Mouse (Mus musculus): ENCODE measurements around the gene Mettl14. TPM values are rescaled to one million over a fixed set of nuclear protein-coding genes. Genes with fewer than 3 reads are reported as not detected.
A peak's percentile ranks its signal among the peaks of the same experiment; 100 is the strongest.

Gene Mettl14
- polyA plus RNA-seq (2015; fragmentation: Nextera tagmentation; extraction: Ambion mirVana), result 28.7 and 29.2 TPM in 2 replicates

- peaks cover 13% of the 10 kb centered on the region for H3K36me3 ChIP-seq
- H3K4me1 ChIP-seq, result peaks cover 10% of the 10 kb centered on the region; the same call in 1 of the 2 replicates
- ATAC-seq (ENCODE audit: insufficient number of reproducible peaks, insufficient read depth, low FRiP score, low TSS enrichment, low read depth), result peak; percentile 98
- H3K4me3 ChIP-seq, result peak within 1 kb of the TSS; percentile 71
- H3K9ac ChIP-seq, result peak within 1 kb of the TSS; percentile 78
- H3K27ac ChIP-seq, result peak within 1 kb of the TSS; percentile 85
- H3K4me2 ChIP-seq, result peak within 1 kb of the TSS; percentile 69
- WGBS, result under 1% methylated on average over 41 of the region's 41 CpGs
- H3K27me3 ChIP-seq, result no peaks in the 10 kb centered on the region
- H3K9me3 ChIP-seq, result no peaks in the 10 kb centered on the region
These were observed at the start of gene Mettl14 for GRCm38 (mm10) chr3:123385486-123386156. Gene Mettl14 (minus strand): TSS chr3:123386108.

- H3K9ac ChIP-seq, result no peak overlapping the region
- no peaks in the 10 kb centered on the region for H3K27me3 ChIP-seq
- no peak overlapping the region for H3K27ac ChIP-seq
- H3K36me3 ChIP-seq, result no peaks in the 10 kb centered on the region
- H3K4me2 ChIP-seq, result no peak overlapping the region
- 68% methylated on average over 3 of the region's 3 CpGs for WGBS
- H3K9me3 ChIP-seq, result no peaks in the 10 kb centered on the region
- ATAC-seq (ENCODE audit: insufficient number of reproducible peaks, insufficient read depth, low FRiP score, low TSS enrichment, low read depth), result no peak
- no peaks in the 10 kb centered on the region for H3K4me1 ChIP-seq
- no peak overlapping the region for H3K4me3 ChIP-seq
These were observed 47.5 kb upstream of the Mettl14 start for GRCm38 (mm10) chr3:123433362-123433761.

GRCm38 (mm10) chr3:123431951-123432674 lies 46.2 kb upstream of the Mettl14 start:
- Histone ChIP-seq H3K4me2 (no peak overlapping the region), H3K9ac (no peak overlapping the region), H3K9me3 (no peaks in the 10 kb centered on the region), H3K4me3 (no peak overlapping the region), H3K36me3 (no peaks in the 10 kb centered on the region), H3K27ac (no peak overlapping the region), H3K27me3 (no peaks in the 10 kb centered on the region), H3K4me1 (no peaks in the 10 kb centered on the region)
- WGBS, result 67% methylated on average over 5 of the region's 5 CpGs
- no peak for ATAC-seq (ENCODE audit: insufficient number of reproducible peaks, insufficient read depth, low FRiP score, low TSS enrichment, low read depth)

- WGBS, result 80% methylated on average over 22 of the region's 22 CpGs
- Histone ChIP-seq H3K36me3 (no peaks in the 10 kb centered on the region), H3K4me3 (no peak overlapping the region), H3K27ac (no peak overlapping the region), H3K4me2 (no peak overlapping the region), H3K9me3 (no peaks in the 10 kb centered on the region), H3K4me1 (no peaks in the 10 kb centered on the region), H3K9ac (no peak overlapping the region), H3K27me3 (no peaks in the 10 kb centered on the region)
- ATAC-seq (ENCODE audit: insufficient number of reproducible peaks, insufficient read depth, low FRiP score, low TSS enrichment, low read depth), result no peak
These were observed 43.9 kb upstream of the Mettl14 start for GRCm38 (mm10) chr3:123429597-123430458.

- Histone ChIP-seq H3K27ac (no peak overlapping the region), H3K36me3 (no peaks in the 10 kb centered on the region), H3K27me3 (no peaks in the 10 kb centered on the region), H3K4me3 (no peak overlapping the region), H3K9ac (no peak overlapping the region), H3K9me3 (peaks cover 3% of the 10 kb centered on the region; the same call in 1 of the 2 replicates), H3K4me2 (no peak overlapping the region), H3K4me1 (no peaks in the 10 kb centered on the region)
- no peak for ATAC-seq (ENCODE audit: insufficient number of reproducible peaks, insufficient read depth, low FRiP score, low TSS enrichment, low read depth)
- 49% methylated on average over 4 of the region's 4 CpGs for WGBS
These were observed 42.1 kb upstream of the Mettl14 start for GRCm38 (mm10) chr3:123428005-123428404.

GRCm38 (mm10) chr3:123425647-123426046 lies 39.7 kb upstream of the Mettl14 start:
- no peak overlapping the region for H3K4me3 ChIP-seq
- ATAC-seq (ENCODE audit: insufficient number of reproducible peaks, insufficient read depth, low FRiP score, low TSS enrichment, low read depth), result no peak

GRCm38 (mm10) chr3:123413173-123413572 lies 27.3 kb upstream of the Mettl14 start:
- ATAC-seq (ENCODE audit: insufficient number of reproducible peaks, insufficient read depth, low FRiP score, low TSS enrichment, low read depth), result no peak
- WGBS, result 60% methylated on average over 5 of the region's 5 CpGs

More at GRCm38 (mm10) chr3:123425647-123426046, 39.7 kb upstream of the Mettl14 start:
- WGBS, result 58% methylated on average over 2 of the region's 2 CpGs
- H3K36me3 ChIP-seq, result no peaks in the 10 kb centered on the region
- H3K4me1 ChIP-seq, result no peaks in the 10 kb centered on the region
- no peak overlapping the region for H3K27ac ChIP-seq
- peaks cover 3% of the 10 kb centered on the region; the same call in 1 of the 2 replicates for H3K9me3 ChIP-seq
- no peak overlapping the region for H3K9ac ChIP-seq
- no peak overlapping the region for H3K4me2 ChIP-seq
- no peaks in the 10 kb centered on the region for H3K27me3 ChIP-seq

GRCm38 (mm10) chr3:123411821-123412578 lies 26.1 kb upstream of the Mettl14 start:
- no peaks in the 10 kb centered on the region for H3K27me3 ChIP-seq
- H3K27ac ChIP-seq, result no peak overlapping the region
- 80% methylated on average over 6 of the region's 6 CpGs for WGBS
- H3K9ac ChIP-seq, result no peak overlapping the region
- no peaks in the 10 kb centered on the region for H3K36me3 ChIP-seq
- no peak overlapping the region for H3K4me3 ChIP-seq
- no peak overlapping the region for H3K4me2 ChIP-seq
- H3K9me3 ChIP-seq, result 0 out of 2 replicates have a peak, but pooled peaks cover 2% of the 10 kb centered on the region
- no peaks in the 10 kb centered on the region for H3K4me1 ChIP-seq
- no peak for ATAC-seq (ENCODE audit: insufficient number of reproducible peaks, insufficient read depth, low FRiP score, low TSS enrichment, low read depth)

More at GRCm38 (mm10) chr3:123413173-123413572, 27.3 kb upstream of the Mettl14 start:
- Histone ChIP-seq H3K36me3 (no peaks in the 10 kb centered on the region), H3K9ac (no peak overlapping the region), H3K27me3 (no peaks in the 10 kb centered on the region), H3K4me1 (no peaks in the 10 kb centered on the region), H3K9me3 (0 out of 2 replicates have a peak, but pooled peaks cover 2% of the 10 kb centered on the region), H3K4me3 (no peak overlapping the region), H3K27ac (no peak overlapping the region), H3K4me2 (no peak overlapping the region)

GRCm38 (mm10) chr3:123404945-123405344 lies 19.0 kb upstream of the Mettl14 start:
- Histone ChIP-seq H3K9me3 (no peaks in the 10 kb centered on the region), H3K4me3 (no peak overlapping the region), H3K4me2 (no peak overlapping the region), H3K9ac (no peak overlapping the region), H3K27me3 (no peaks in the 10 kb centered on the region), H3K27ac (no peak overlapping the region), H3K36me3 (no peaks in the 10 kb centered on the region), H3K4me1 (no peaks in the 10 kb centered on the region)
- ATAC-seq (ENCODE audit: insufficient number of reproducible peaks, insufficient read depth, low FRiP score, low TSS enrichment, low read depth), result no peak
- 84% methylated on average over 3 of the region's 3 CpGs for WGBS

- H3K9me3 ChIP-seq, result no peaks in the 10 kb centered on the region
- no peaks in the 10 kb centered on the region for H3K36me3 ChIP-seq
- WGBS, result 42% methylated on average over 9 of the region's 9 CpGs
- peak; percentile 74; the same call in 1 of the 2 replicates for ATAC-seq (ENCODE audit: insufficient number of reproducible peaks, insufficient read depth, low FRiP score, low TSS enrichment, low read depth)
- no peaks in the 10 kb centered on the region for H3K27me3 ChIP-seq
- H3K4me3 ChIP-seq, result no peak overlapping the region
- 0 out of 2 replicates have a peak, but pooled peaks cover 2% of the 10 kb centered on the region for H3K4me1 ChIP-seq
- H3K27ac ChIP-seq, result peak overlapping the region; percentile 48
- no peak overlapping the region for H3K9ac ChIP-seq
- H3K4me2 ChIP-seq, result no peak overlapping the region
These were observed 11.9 kb upstream of the Mettl14 start for GRCm38 (mm10) chr3:123397562-123398481.
